Mouse (Mus musculus) adrenal gland, adult 8-10 months (tissue): ENCODE results near the gene Ugt1a2. TPM values are rescaled to one million over a fixed set of nuclear protein-coding genes. Genes with fewer than 3 reads are reported as not detected.

Experiments used
- DNase-seq: peaks from one replicate; pipeline ENCODE4 v3.0.0; 2022
- total RNA-seq, 4 experiments: library from RNA; stranded (reverse); gene quantifications; 2 replicates each; pipeline ENCODE4 v1.2.4; 2022

Gene Ugt1a2
- total RNA-seq, 4 experiments from 2014 or later: 0.24 to 0.51 (median 0.28) TPM; not detected in 1

- no peak for DNase-seq
These were observed 34.2 kb downstream of the Ugt1a2 start for GRCm38 (mm10) chr1:88234646-88235045.

DNA sequence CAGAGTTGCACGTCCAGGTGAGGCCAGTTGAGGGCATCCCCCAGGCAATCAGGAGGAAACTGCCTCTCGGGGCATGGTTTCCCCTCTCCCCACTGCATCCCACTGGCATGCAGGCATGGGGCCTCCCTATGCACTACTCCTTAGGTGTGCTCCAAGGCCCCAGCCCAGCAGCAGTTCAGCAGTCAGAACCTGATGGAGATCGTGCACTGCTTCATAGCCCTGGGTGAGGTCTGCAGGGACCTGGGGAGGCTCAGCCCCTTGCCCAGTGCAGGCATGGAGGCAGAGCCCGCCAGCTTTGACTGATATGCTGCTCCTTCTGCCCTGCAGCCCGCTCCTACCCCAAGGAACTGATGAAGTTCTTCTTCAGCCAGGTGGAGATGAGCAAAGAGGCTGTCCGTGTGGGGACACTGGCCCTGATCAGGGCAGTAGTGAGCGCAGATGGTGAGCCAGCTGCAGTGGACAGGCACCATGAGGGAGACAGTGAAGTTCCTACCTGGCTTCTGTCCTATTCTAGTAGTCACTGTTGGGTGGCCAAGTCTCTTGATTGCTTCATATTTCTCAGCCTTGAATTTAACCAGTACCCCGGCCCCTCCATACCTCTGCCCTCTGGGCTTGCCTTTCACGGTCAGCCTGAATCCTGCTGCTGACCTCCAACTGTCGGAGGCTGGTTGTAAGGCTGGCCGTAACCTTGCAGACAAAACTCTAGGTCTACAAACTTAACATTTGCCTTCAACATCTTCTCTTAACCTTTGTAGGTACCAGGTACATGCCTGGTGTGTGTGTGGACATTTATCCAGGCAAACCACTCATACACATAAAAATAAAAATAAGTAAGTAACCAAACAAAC is 34.9 kb downstream of the Ugt1a2 start:
- DNase-seq: no peak

DNA sequence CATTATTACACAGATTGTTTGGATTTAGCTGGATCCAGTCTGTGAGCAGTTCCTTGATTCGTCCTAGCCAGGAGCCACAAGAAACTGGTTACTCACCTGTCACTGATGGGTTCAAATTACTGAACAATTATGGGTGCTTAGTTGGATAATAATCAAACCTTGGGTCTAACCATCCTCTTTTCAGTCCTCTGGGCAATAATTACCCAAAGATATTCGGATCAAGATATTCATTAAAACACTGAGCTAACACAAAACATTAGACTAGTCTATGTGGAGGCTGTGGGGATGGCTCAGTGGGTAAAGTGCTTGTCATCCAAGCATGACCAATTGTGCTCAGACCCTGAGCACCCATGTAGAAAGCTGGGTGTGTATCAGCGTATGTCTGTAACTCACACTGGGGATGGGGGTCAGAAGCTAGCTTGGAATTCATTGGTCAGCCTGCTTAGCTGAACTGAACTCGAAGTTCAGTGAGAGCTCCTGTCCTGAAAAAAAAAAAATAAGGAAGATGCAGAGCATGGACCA is 35.6 kb downstream of the Ugt1a2 start:
- DNase-seq: no peak

GRCm38 (mm10) chr1:88237311-88237710 is 36.9 kb downstream of the Ugt1a2 start:
- DNase-seq: no peak

DNA sequence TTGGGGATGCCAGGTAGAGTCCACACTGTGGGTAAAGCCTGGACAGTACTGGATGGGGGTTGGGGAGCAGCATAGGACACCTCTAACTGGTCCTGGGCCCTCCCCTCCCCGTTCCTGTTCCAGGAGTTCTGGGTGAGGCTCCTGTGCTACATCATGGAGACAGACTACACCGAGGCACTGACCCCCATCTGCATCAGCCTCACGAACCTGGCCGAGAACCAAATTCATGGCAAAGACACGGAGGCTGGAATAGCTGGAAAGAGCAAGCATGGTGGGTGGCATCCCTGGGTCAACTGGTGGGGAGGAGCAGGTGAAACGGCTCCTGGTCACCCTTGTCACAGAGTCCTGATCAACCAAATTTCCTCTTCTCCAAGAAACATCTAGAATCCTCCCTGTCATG is 38.4 kb downstream of the Ugt1a2 start:
- no peak for DNase-seq

- no peak for DNase-seq
These were observed 39.7 kb downstream of the Ugt1a2 start for GRCm38 (mm10) chr1:88240072-88240471.

DNA sequence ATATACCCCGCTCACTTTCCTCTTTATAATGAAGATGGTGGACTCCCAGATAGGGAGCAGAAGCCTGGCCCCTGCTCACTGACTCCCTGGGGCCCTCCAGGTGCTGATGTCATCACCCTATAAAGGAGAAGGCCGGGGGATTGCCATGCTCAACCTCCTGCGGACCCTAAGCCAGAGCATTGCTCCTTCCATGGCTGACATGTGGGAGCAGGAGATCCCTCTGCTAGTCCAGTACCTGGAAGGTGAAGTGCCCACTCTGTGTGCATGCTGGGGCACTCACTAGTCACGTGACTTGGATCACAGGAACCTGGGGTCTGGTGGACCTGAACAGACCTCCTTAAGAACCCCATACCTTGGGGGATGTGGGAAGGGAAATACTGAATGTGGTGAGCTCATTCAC is 40.2 kb downstream of the Ugt1a2 start:
- no peak for DNase-seq

DNA sequence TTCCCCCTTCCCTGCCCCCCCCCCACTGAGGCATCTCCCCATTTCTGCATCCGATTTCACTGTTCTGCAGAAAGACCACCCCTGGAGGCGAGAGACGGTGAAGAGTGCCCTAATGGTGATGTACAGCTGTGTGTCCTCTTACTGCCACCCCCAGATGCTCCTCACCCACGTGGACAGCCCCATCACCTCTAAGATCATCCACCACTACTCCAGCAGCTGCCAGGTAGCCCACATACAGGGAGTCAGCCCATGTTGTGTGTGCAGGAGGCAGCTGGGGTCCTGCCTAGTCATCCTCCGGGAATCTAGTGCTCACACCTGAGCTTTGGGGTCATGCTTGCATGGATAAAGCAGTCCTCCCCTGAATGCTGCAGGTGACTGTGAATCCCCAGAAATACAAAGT is 43.5 kb downstream of the Ugt1a2 start:
- DNase-seq: no peak

- no peak for DNase-seq
These were observed 45.5 kb downstream of the Ugt1a2 start for GRCm38 (mm10) chr1:88245881-88246280.

- no peak for DNase-seq
These were observed 46.0 kb downstream of the Ugt1a2 start for GRCm38 (mm10) chr1:88246386-88246785.

DNA sequence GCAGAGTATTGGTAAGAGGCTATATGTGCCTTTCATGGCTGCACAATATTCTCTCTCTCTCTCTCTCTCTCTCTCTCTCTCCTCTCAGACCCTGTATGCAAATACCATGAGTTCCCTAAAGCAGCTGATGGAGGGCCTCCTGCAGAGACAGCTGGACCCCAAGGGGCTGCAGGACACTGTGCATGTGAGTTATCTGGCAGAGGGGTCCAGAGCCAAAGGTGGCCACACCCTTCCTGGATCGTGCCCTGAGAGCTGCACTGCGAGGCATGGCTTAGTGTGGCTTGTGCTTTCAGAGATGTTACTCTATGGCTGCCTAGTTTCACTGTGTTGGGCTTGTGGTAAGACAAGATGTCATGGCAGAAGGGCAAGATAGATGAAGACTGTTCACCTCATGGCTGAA is 47.3 kb downstream of the Ugt1a2 start:
- DNase-seq: no peak

DNA sequence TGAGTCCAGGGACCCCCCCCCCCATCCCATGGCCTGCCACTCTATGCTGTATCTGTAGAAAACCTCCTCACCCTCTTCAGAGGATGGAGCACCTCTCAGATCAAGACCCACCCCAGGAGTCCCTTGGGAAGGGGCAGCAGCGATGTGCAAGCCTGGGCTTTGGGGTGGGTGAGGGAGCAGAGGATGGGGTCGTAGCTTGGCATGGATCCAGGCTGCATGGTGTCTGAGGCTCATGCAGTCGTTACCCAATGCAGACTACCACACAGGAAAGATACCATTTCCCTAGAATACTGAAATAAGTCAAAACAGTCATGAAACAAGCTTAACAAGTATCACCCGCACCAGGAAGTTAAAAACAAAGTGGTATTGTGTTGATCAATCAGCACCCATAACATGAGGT is 48.3 kb downstream of the Ugt1a2 start:
- DNase-seq: no peak

DNA sequence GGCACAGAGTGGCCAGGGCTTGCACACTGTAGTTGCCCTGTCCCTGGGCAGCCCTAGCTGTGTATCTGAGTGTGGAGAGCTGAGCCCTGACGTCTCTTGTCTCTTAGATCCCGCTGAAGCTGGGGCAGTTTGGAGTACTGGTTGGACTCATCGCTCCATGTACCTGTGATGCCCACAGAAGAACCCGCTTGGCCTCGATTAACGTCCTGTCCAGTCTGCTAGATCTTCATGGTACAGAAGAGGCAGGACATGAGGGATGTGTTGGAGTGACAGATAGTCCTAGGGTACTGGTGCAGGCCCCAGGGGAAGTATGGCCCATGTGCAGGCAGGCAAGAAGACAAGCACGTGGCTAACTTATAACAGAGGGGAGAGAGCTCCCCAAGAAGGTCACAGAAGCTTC is 49.2 kb downstream of the Ugt1a2 start:
- no peak for DNase-seq

GRCm38 (mm10) chr1:88250023-88250422 is 49.6 kb downstream of the Ugt1a2 start:
- no peak for DNase-seq

DNA sequence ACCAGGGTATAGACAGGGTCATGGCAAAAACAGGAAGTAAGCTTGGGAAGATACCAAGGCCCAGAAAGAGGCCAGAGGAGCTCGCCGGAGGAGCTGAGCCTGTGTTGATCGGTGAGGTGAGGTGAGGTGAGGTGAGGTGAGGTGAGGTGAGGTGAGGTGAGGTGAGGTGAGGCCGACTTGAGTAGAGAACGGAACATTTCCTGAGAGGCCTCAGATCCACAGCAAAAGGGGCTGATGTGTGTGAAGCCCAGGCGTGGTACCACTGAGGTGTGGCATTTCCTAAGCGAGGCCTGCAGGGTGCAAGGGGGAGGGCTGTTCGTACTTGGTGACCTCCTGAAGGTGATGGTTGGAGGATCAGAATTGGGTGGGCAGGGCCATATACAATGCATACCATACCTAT is 52.7 kb downstream of the Ugt1a2 start:
- no peak for DNase-seq

DNA sequence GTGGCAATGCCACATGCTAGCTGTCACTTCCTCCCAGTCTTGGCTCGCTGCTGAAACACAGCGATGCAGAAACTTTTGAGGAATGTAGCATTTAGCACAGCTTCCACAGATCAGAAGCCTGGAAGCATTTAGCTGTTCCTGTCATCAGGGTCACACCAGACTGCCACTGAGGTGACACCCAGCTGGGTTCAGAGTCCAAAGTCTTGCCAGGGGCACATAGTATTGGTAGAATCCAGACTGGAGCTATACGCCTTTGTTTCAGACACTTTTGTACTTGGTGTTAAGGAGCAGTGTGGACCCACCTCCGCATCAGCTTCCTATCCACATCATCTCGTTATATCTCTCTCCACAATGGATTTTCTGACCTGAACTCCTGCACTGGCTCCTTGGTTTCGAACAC is 53.1 kb downstream of the Ugt1a2 start:
- DNase-seq: no peak

DNA sequence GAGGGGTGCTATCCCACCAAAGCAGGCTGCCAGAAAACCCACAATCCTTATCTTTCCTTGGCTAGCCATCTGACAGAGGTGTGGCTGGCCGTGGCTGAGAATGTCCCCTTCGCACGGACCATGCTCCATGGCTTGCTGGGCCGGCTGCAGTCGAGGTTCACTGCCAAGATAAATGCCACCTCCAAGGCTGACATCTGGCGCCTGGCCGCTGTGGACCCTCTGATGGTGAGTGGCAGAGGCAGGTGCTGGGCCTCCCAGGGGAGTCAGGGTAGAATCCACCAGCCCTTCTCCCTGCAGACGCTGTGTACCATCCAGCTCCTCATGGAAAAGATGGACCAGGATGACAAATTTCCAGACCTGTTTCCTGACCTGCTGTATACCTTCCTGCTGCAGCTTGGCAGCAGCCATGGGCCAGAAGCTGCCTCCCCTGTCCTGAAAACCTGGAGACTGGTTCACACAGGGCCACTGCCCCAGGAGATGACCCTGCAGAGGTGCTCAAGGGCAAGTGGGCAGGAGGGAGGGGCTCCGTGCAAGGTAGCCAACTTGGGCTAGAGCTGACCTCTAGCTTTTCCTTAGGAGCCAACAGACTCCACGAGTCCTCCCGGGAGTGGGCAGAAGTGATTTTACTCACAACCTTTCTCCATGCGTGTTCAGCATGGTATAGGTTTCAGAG is 54.5 kb downstream of the Ugt1a2 start:
- no peak for DNase-seq

DNA sequence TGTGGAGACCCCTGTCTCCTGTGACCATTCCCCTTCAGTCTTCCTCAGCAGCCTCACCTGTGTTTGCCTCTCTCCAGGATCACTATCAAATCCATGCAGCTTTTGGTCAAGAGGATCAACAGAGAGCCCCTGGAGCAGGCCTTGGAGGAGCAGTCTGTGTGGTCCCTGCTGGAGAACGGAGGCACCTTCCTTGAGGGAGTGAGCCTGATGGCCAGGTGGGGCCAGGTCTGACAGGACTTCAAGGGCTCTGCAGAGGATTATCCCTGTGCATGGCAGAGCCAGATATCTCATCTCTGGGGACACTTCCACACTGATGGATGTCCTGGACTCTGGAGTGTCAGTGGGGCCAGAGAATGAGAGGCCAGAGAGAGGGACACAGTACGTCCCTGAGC is 55.1 kb downstream of the Ugt1a2 start:
- no peak for DNase-seq

GRCm38 (mm10) chr1:88255989-88256754 is 55.8 kb downstream of the Ugt1a2 start:
- DNase-seq: no peak

DNA sequence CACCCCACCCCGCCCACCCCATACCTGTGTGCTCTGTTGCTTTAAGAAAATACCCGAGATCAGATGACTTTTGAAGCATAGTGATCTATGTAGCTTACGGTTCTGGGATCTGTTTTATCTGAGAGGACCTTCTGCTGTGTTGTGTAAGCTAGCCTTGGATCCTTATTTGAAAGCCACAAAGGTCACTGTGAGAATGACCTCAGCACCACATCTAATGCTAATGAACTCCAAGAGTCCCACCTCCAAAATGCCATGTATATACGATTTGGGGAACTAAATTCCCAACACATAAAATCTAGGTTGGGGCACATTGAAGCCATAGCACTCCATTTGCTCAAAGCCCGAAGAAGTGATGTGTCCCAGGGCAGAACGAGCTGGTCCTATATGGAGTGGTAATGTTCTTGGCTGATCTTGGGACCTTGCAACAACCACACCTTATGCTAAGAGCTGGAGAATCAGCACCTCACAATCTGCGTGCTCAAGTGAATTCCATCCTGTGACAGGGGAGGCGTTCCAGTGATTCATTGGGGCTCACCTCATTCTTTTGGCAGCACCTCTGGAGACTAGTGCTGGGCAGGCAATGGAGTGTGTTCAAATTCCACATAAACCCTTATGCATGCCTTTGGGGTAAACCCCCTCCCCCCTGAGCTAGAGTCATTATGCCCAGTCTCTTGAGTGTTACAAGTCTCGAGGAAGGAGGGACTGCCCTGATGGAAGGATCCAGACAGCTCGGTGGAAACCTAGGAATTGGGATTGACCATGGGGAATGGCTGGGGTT is 56.7 kb downstream of the Ugt1a2 start:
- no peak for DNase-seq

DNA sequence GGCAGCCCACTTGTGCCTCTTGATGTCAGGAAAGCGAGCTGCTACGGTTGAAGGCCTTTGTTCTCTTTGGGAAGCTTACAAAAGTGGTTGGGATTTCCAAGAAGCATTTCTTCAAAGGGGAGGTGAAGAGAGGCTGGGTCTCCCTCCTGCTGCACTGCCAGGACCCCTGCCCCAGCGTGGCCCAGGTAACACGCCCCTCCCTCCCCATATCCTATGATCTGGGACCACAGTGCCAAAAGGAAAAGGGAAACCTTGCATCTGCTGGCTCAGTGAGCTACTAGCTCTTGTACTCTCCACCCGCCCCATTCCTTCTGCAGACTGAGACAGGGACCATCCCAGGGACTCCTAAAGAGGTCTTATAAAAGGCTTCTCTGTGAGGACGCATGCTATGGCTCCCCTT is 57.3 kb downstream of the Ugt1a2 start:
- DNase-seq: no peak

- no peak for DNase-seq
These were observed 58.0 kb downstream of the Ugt1a2 start for GRCm38 (mm10) chr1:88258361-88258760.
